Comparison of ENCODE assay signal across 9 mouse cellular contexts in genomic region chr2:154294746-154295145, GRCm38 (mm10). TPM values are rescaled to one million over a fixed set of nuclear protein-coding genes. Genes with fewer than 3 reads are reported as not detected.
A peak's percentile ranks its signal among the peaks of the same experiment; 100 is the strongest.
DNase-seq lines count a peak whose midpoint lies in the region; ATAC-seq and TF ChIP-seq lines count a peak whose summit lies in the region.
"Not testable (repeated sequence)": the region's sequence is repeated elsewhere in the genome, so short reads cannot be mapped to it uniquely, and the experiment has no call there.
"Had no signal": no experiment of that assay in that cellular context is flagged by ENCODE, and none has a peak within 500 bp of the region (broad histone marks: within the 10 kb centered on the region; RNA-seq: fewer than 3 reads in every experiment).

No protein-coding gene starts in this region.

- WGBS in intestine, postnatal 0 days = 1% methylated on average over 10 of the region's 10 CpGs
- 3% methylated on average over 10 of the region's 10 CpGs for WGBS in small intestine, adult 2 months

- not testable (repeated sequence) for TF ChIP-seq POLR2A in cortical plate, adult 2 months (IDR thresholded peaks at IDR 0.05; ENCODE audit: extremely low read depth, insufficient read depth, low read length); small intestine, adult 2 months (IDR thresholded peaks at IDR 0.05; ENCODE audit: low read depth, low read length)

- H3K27me3 ChIP-seq in intestine, postnatal 0 days (replicated peaks; ENCODE audit: control insufficient read depth, insufficient read depth, low read length); small intestine, adult 2 months (ENCODE audit: control insufficient read depth, insufficient read depth, low read length): not testable (repeated sequence)

- not testable (repeated sequence) for H3K4me3 ChIP-seq in cortical plate, adult 2 months (ENCODE audit: insufficient read depth, low read length); intestine, postnatal 0 days (ENCODE audit: low read depth, low read length); small intestine, adult 2 months (ENCODE audit: low read depth, low read length)

- not testable (repeated sequence) for H3K4me1 ChIP-seq in cortical plate, adult 2 months (ENCODE audit: control insufficient read depth, insufficient read depth, low read length); intestine, postnatal 0 days (replicated peaks; ENCODE audit: control insufficient read depth, insufficient read depth, low read length); small intestine, adult 2 months (ENCODE audit: control insufficient read depth, insufficient read depth, insufficient read length, low read length)

- H3K9me3 ChIP-seq in intestine, postnatal 0 days (ENCODE audit: control insufficient read depth) = not testable (repeated sequence)

- peak; percentile 38 to 43 for DNase-seq in adrenal gland, adult 18-20 months (ENCODE audit: low spot score in 2 of 2)
- DNase-seq in heart, adult 11 months = peak; percentile 88
- peak; percentile 49 for DNase-seq in left cerebral cortex, postnatal 4 days
- peak; percentile 63 for DNase-seq in mesoderm, embryonic 11.5 days (ENCODE audit: low read depth, low spot score)

- peak overlapping the region; percentile 48 for H3K4me2 ChIP-seq in intestine, postnatal 0 days (replicated peaks; ENCODE audit: low read depth)

- H3K27ac ChIP-seq in cortical plate, adult 2 months (ENCODE audit: insufficient read depth, low read length); intestine, postnatal 0 days (ENCODE audit: low read depth, low read length); small intestine, adult 2 months (ENCODE audit: insufficient read depth, low read depth, low read length): not testable (repeated sequence)

- peak; percentile 41; the same call in 1 of the 2 replicates for TF ChIP-seq CTCF in cortical plate, adult 2 months (IDR thresholded peaks at IDR 0.05; ENCODE audit: extremely low read depth, insufficient read depth, low read length)
- TF ChIP-seq CTCF in intestine, postnatal 0 days (IDR thresholded peaks at IDR 0.05; ENCODE audit: low read depth) = peak; percentile 71
- TF ChIP-seq CTCF in small intestine, adult 2 months (IDR thresholded peaks at IDR 0.05; ENCODE audit: extremely low read depth, insufficient read length, insufficient replicate concordance, low read depth, low read length) = peak; percentile 46; the same call in 1 of the 2 replicates

- intact Hi-C loops in left cerebral cortex, postnatal 4 days (cut with DNase I) = not testable (repeated sequence)

- not testable (repeated sequence) for ATAC-seq in intestine, postnatal 0 days

- H3K9ac ChIP-seq in intestine, postnatal 0 days (ENCODE audit: low read depth, low read length) = not testable (repeated sequence)

- not testable (repeated sequence) for H3K36me3 ChIP-seq in intestine, postnatal 0 days (ENCODE audit: control insufficient read depth, insufficient read depth); small intestine, adult 2 months (ENCODE audit: control insufficient read depth, insufficient read depth, low read length)

RNA-seq across cellular contexts. Expression of gene Bpifb9b, which starts 12.3 kb away (rescaled TPM):
- not detected for total RNA-seq in adrenal gland, adult 18-20 months (2021)
- polyA plus RNA-seq in cortical plate, adult 2 months (2012; rRNA removed) = not detected in 2 replicates
- polyA plus RNA-seq in intestine, postnatal 0 days (2015; fragmentation: Nextera tagmentation; extraction: Ambion mirVana) = not detected in 2 replicates
- total RNA-seq in left cerebral cortex, postnatal 4 days (2021) = not detected
- polyA plus RNA-seq in small intestine, adult 2 months (2012; rRNA removed) = not detected in 2 replicates
- total RNA-seq: megakaryocyte-erythroid progenitor cell, adult 5-6 weeks had no signal
- polyA plus RNA-seq: hindbrain, embryonic 13.5 days had no signal

RNA-seq across cellular contexts. Expression of gene Bpifb9a, which starts 37.1 kb away (rescaled TPM):
- not detected for total RNA-seq in adrenal gland, adult 18-20 months (2021)
- polyA plus RNA-seq in cortical plate, adult 2 months (2012; rRNA removed) = not detected in 2 replicates
- polyA plus RNA-seq in intestine, postnatal 0 days (2015; fragmentation: Nextera tagmentation; extraction: Ambion mirVana) = not detected in 2 replicates
- total RNA-seq in left cerebral cortex, postnatal 4 days (2021) = not detected
- not detected in 2 replicates for polyA plus RNA-seq in small intestine, adult 2 months (2012; rRNA removed)
- total RNA-seq: megakaryocyte-erythroid progenitor cell, adult 5-6 weeks had no signal
- polyA plus RNA-seq: hindbrain, embryonic 13.5 days had no signal
